Mouse (Mus musculus) C2C12 (cell line): ENCODE measurements around the gene Gm20403.

ENCODE experiments used
- CTCF ChIP-seq: IDR thresholded peaks from one replicate; pipeline ENCODE4 v1.5.1; 2011; ENCODE audit not compliant: control insufficient read depth, insufficient read depth, insufficient read length
- MAX ChIP-seq: IDR thresholded peaks from one replicate; pipeline ENCODE4 v1.6.1; 2011; ENCODE audit warnings: mild to moderate bottlenecking, control low read depth
- MYOG ChIP-seq: IDR thresholded peaks from one replicate; pipeline ENCODE4 v1.6.1; 2011; ENCODE audit not compliant: control insufficient read depth, insufficient read length; ENCODE audit errors: extremely low read depth

GRCm38 (mm10) chr12:55019421-55019877 is 33.1 kb upstream of the Gm20403 start:
- no peak for TF ChIP-seq CTCF
- no peak for TF ChIP-seq MYOG
- TF ChIP-seq MAX, result no peak
